Mouse (Mus musculus) T-helper 17 cell (primary cell): ENCODE results near the gene Ltk.
"Not testable (repeated sequence)": the region's sequence is repeated elsewhere in the genome, so short reads cannot be mapped to it uniquely, and the experiment has no call there.

Experiments
- in situ Hi-C, 2 experiments: fragments of 300-600 bp; cut with MboI, MseI; formaldehyde crosslinking; loops; 1 replicate in 1 of 2; 2 replicates in 1 of 2; pipeline ENCODE4 v1.15.1; 2025; ENCODE audit warnings: high pct_unique_total_duplicates in 2 of 2

The Ltk gene

GRCm38 (mm10) chr2:119758844-119759835, 1.1 kb downstream of the Ltk start:
- in situ Hi-C loops, result no loop called here

- in situ Hi-C loops, result no loop called here
Observed at GRCm38 (mm10) chr2:119758101-119758843, 2.0 kb downstream of the Ltk start.

- in situ Hi-C loops, result no loop called here
Observed at GRCm38 (mm10) chr2:119757601-119758100, 2.6 kb downstream of the Ltk start.

GRCm38 (mm10) chr2:119749260-119749659, 11.0 kb downstream of the Ltk start:
- in situ Hi-C loops, result loop anchor here in 1 of 2 experiments (25.0 kb wide), 1 partner anchor 1613 kb away; the partner anchor contains the start of genes Ckmt1 and Ppip5k1

- in situ Hi-C loops, result loop anchor here in 1 of 2 experiments (25.0 kb wide), 1 partner anchor 1615 kb away; the partner anchor contains the start of genes Ckmt1 and Ppip5k1
Observed at GRCm38 (mm10) chr2:119747554-119747953, 12.7 kb downstream of the Ltk start.

GRCm38 (mm10) chr2:119745281-119745680, 14.9 kb downstream of the Ltk start:
- in situ Hi-C loops, result loop anchor here in 1 of 2 experiments (25.0 kb wide), 1 partner anchor 1617 kb away; the partner anchor contains the start of genes Ckmt1 and Ppip5k1

- in situ Hi-C loops, result loop anchor here in 1 of 2 experiments (25.0 kb wide), 1 partner anchor 1618 kb away; the partner anchor contains the start of genes Ckmt1 and Ppip5k1
Observed at GRCm38 (mm10) chr2:119744163-119745111, 15.8 kb downstream of the Ltk start.

GRCm38 (mm10) chr2:119743808-119744162, 16.4 kb downstream of the Ltk start:
- in situ Hi-C loops, result loop anchor here in 1 of 2 experiments (25.0 kb wide), 1 partner anchor 1619 kb away; the partner anchor contains the start of genes Ckmt1 and Ppip5k1

GRCm38 (mm10) chr2:119743176-119743807, 16.9 kb downstream of the Ltk start:
- in situ Hi-C loops, result loop anchor here in 1 of 2 experiments (25.0 kb wide), 1 partner anchor 1619 kb away; the partner anchor contains the start of genes Ckmt1 and Ppip5k1

GRCm38 (mm10) chr2:119742461-119743175, 17.6 kb downstream of the Ltk start:
- in situ Hi-C loops, result loop anchor here in 1 of 2 experiments (25.0 kb wide), 1 partner anchor 1620 kb away; the partner anchor contains the start of genes Ckmt1 and Ppip5k1

GRCm38 (mm10) chr2:119741581-119742411, 18.4 kb downstream of the Ltk start, which contains the start of gene Itpka:
Itpka (plus strand) TSS chr2:119742337.
- in situ Hi-C loops, result loop anchor here in 1 of 2 experiments (25.0 kb wide), 1 partner anchor 1621 kb away; the partner anchor contains the start of genes Ckmt1 and Ppip5k1

- in situ Hi-C loops, result loop anchor here in 1 of 2 experiments (25.0 kb wide), 1 partner anchor 1622 kb away; the partner anchor contains the start of genes Ckmt1 and Ppip5k1
Observed at GRCm38 (mm10) chr2:119740567-119740966, 19.7 kb downstream of the Ltk start.

- in situ Hi-C loops, result loop anchor here in 1 of 2 experiments (25.0 kb wide), 1 partner anchor 1625 kb away; the partner anchor contains the start of genes Ckmt1 and Ppip5k1
Observed at GRCm38 (mm10) chr2:119737124-119737523, 23.1 kb downstream of the Ltk start.

GRCm38 (mm10) chr2:119730735-119731134, 29.5 kb downstream of the Ltk start:
- in situ Hi-C loops, result loop anchor here in 1 of 2 experiments (25.0 kb wide), 1 partner anchor 1632 kb away; the partner anchor contains the start of genes Ckmt1 and Ppip5k1

GRCm38 (mm10) chr2:119727762-119728416, 32.3 kb downstream of the Ltk start:
- in situ Hi-C loops, result loop anchor here in 1 of 2 experiments (5.0 to 25.0 kb wide), 2 partner anchors 86 to 1634 kb away; partner anchors contain the start of genes Ckmt1 and Ppip5k1

GRCm38 (mm10) chr2:119721070-119721469, 39.2 kb downstream of the Ltk start:
- in situ Hi-C loops, result no loop called here

GRCm38 (mm10) chr2:119715868-119716267, 44.4 kb downstream of the Ltk start:
- in situ Hi-C loops, result not testable (repeated sequence)
